Mouse (Mus musculus): ENCODE measurements around the gene Osr1. TPM values are rescaled to one million over a fixed set of nuclear protein-coding genes. Genes with fewer than 3 reads are reported as not detected.

Osr1 gene
- total and polyA plus RNA-seq, 3 experiments: not detected

DNA sequence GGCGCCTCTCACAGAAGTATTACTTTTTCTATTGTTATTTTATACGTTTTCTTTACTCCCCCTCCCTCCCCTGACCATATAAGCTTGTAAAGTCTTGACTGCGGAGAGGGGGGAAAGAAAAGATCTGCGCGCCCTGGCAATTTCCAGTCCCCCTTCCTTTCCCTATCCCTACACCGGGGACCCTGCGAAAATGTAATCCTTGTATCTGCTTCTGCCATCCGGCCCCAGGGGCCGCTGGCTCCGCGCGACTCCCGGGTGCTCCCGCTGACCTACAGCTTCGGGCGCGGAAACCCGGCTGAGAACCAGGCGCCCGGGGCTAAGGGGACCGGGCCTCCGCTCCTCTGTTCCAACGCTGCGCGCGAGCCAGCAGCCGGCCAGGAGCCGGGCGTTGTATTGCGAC, 11.1 kb downstream of the Osr1 start:
- Histone ChIP-seq H3K9ac (ENCODE audit: control insufficient read depth, low read depth, low read length, poor library complexity, severe bottlenecking) (no peak overlapping the region), H3K36me3 (ENCODE audit: control insufficient read depth in 1 of 2, insufficient read depth in 2 of 2, low read length in 2 of 2) (no peaks in the 10 kb centered on the region), H3K9me3 (replicated peaks; ENCODE audit: insufficient read depth, low read length) (no peaks in the 10 kb centered on the region), H3K79me2 (ENCODE audit: control insufficient read depth, insufficient read depth, low read length, poor library complexity) (no peaks in the 10 kb centered on the region), H3K4me3 (ENCODE audit: control insufficient read depth in 1 of 2, insufficient read depth in 1 of 2, low read depth in 2 of 2, low read length in 2 of 2) (no peak overlapping the region), H3K27ac (ENCODE audit: control insufficient read depth, low read depth, low read length) (no peak overlapping the region), H3K4me1 (ENCODE audit: control insufficient read depth in 1 of 2, insufficient read depth in 2 of 2, low read length in 2 of 2) (no peaks in the 10 kb centered on the region), H3K27me3 (ENCODE audit: control insufficient read depth in 1 of 2, insufficient read depth in 2 of 2, low read length in 2 of 2) (no peaks in the 10 kb centered on the region)
- TF ChIP-seq POLR2AphosphoS5 (IDR thresholded peaks at IDR 0.05; ENCODE audit: borderline replicate concordance, low read depth, low read length): no peak
- no peak for TF ChIP-seq ETS1 (IDR thresholded peaks at IDR 0.05; ENCODE audit: low read depth, low read length)
- no peak for TF ChIP-seq EP300 (IDR thresholded peaks at IDR 0.05; ENCODE audit: low read depth in 1 of 2, low read length in 2 of 2)
- no peak for TF ChIP-seq MAZ (IDR thresholded peaks at IDR 0.05; ENCODE audit: low read depth, low read length)
- no peak for TF ChIP-seq POLR2A (IDR thresholded peaks at IDR 0.05; ENCODE audit: control insufficient read depth in 1 of 2, insufficient read depth in 1 of 2, low read depth in 1 of 2, low read length in 2 of 2, poor library complexity in 1 of 2)
- no peak for TF ChIP-seq NELFE (IDR thresholded peaks at IDR 0.05; ENCODE audit: low read depth, low read length)
- DNase-seq (ENCODE audit: low read depth, low spot score): no peak

- Histone ChIP-seq H3K9ac (ENCODE audit: control insufficient read depth, low read depth, low read length, poor library complexity, severe bottlenecking) (no peak overlapping the region), H3K27me3 (ENCODE audit: control insufficient read depth in 1 of 2, insufficient read depth in 2 of 2, low read length in 2 of 2) (no peaks in the 10 kb centered on the region), H3K4me1 (ENCODE audit: control insufficient read depth in 1 of 2, insufficient read depth in 2 of 2, low read length in 2 of 2) (no peaks in the 10 kb centered on the region), H3K4me3 (ENCODE audit: control insufficient read depth in 1 of 2, insufficient read depth in 1 of 2, low read depth in 2 of 2, low read length in 2 of 2) (no peak overlapping the region), H3K36me3 (ENCODE audit: control insufficient read depth in 1 of 2, insufficient read depth in 2 of 2, low read length in 2 of 2) (no peaks in the 10 kb centered on the region), H3K27ac (ENCODE audit: control insufficient read depth, low read depth, low read length) (no peak overlapping the region), H3K9me3 (replicated peaks; ENCODE audit: insufficient read depth, low read length) (no peaks in the 10 kb centered on the region), H3K79me2 (ENCODE audit: control insufficient read depth, insufficient read depth, low read length, poor library complexity) (no peaks in the 10 kb centered on the region)
- TF ChIP-seq POLR2AphosphoS2 (IDR thresholded peaks at IDR 0.05; ENCODE audit: low read length) (no peak), GATA1 (IDR thresholded peaks at IDR 0.05; ENCODE audit: low read depth, low read length) (no peak), MAFK (IDR thresholded peaks at IDR 0.05; ENCODE audit: borderline replicate concordance, low read depth, low read length) (no peak), ZKSCAN1 (IDR thresholded peaks at IDR 0.05; ENCODE audit: low read depth, low read length) (no peak), NRF1 (IDR thresholded peaks at IDR 0.05; ENCODE audit: insufficient read depth, low read depth, low read length, poor library complexity, severe bottlenecking) (no peak), MAX (IDR thresholded peaks at IDR 0.05; ENCODE audit: low read length) (no peak), RCOR1 (IDR thresholded peaks at IDR 0.05; ENCODE audit: low read depth, low read length) (no peak), SIN3A (IDR thresholded peaks at IDR 0.05; ENCODE audit: low read length) (no peak), KAT2A (conservative IDR thresholded peaks at IDR 0.05; ENCODE audit: low read depth, low read length) (no peak), MYC (IDR thresholded peaks at IDR 0.05; ENCODE audit: low read depth, low read length) (no peak), RAD21 (IDR thresholded peaks at IDR 0.05; ENCODE audit: low read depth, low read length) (no peak), GABPA (IDR thresholded peaks at IDR 0.05; ENCODE audit: low read depth, low read length) (no peak), CHD1 (IDR thresholded peaks at IDR 0.05; ENCODE audit: low read depth, low read length) (no peak), CTCF (IDR thresholded peaks at IDR 0.05 in 2 of 3, conservative IDR thresholded peaks at IDR 0.05 in 1 of 3; ENCODE audit: control insufficient read depth in 1 of 3, insufficient read depth in 1 of 3, low read depth in 2 of 3, low read length in 3 of 3, poor library complexity in 1 of 3, severe bottlenecking in 1 of 3) (no peak), ELF1 (IDR thresholded peaks at IDR 0.05; ENCODE audit: low read depth, low read length) (no peak), POLR2A (IDR thresholded peaks at IDR 0.05; ENCODE audit: control insufficient read depth in 1 of 2, insufficient read depth in 1 of 2, low read depth in 1 of 2, low read length in 2 of 2, poor library complexity in 1 of 2) (no peak), EP300 (IDR thresholded peaks at IDR 0.05; ENCODE audit: low read depth in 1 of 2, low read length in 2 of 2) (no peak), MXI1 (IDR thresholded peaks at IDR 0.05; ENCODE audit: low read depth, low read length) (no peak)
- DNase-seq (ENCODE audit: low read depth, low spot score): no peak
Observed at GRCm38 (mm10) chr12:9581506-9581905, 11.6 kb downstream of the Osr1 start.
